Mouse (Mus musculus) liver, embryonic 14.5 days (tissue): ENCODE data around the gene Incenp. TPM values are rescaled to one million over a fixed set of nuclear protein-coding genes. Genes with fewer than 3 reads are reported as not detected.

Source experiments
- ATAC-seq: fragments of 200-750 bp; cut with Nextera tagmentation; 2 replicates; pipeline ENCODE4 v1.8.0; 2017; ENCODE audit warnings: moderate number of reproducible peaks, mild to moderate bottlenecking, moderate library complexity; ENCODE audit not compliant: insufficient read depth
- DNase-seq, 3 experiments: peaks; one replicate each; pipeline ENCODE4 v3.0.0-alpha.2; 2012 to 2013; ENCODE audit warnings: low read depth in 3 of 3, low spot score in 3 of 3
- H3K27ac ChIP-seq: fragments of 300-500 bp; sonication (generic); 2 replicates; pipeline ENCODE4 v1.5.1; 2014; ENCODE audit warnings: moderate library complexity, mild to moderate bottlenecking, control low read depth, inconsistent platforms
- H3K27me3 ChIP-seq: fragments of 300-500 bp; sonication (generic); 2 replicates; pipeline ENCODE4 v1.6.1; 2014; ENCODE audit warnings: mild to moderate bottlenecking, low read length, moderate library complexity; ENCODE audit not compliant: control insufficient read depth, insufficient read depth
- H3K36me3 ChIP-seq: fragments of 300-500 bp; sonication (generic); replicated peaks from 2 replicates; pipeline ENCODE4 v1.6.1; 2014; ENCODE audit warnings: low read depth; ENCODE audit not compliant: control insufficient read depth, insufficient read depth
- H3K4me1 ChIP-seq, 2 experiments: fragments of 200-500 bp in 1 of 2; fragments of 300-500 bp in 1 of 2; sonication (generic) in 1 of 2; replicated peaks; 2 replicates each; pipeline ENCODE4 v1.6.1; 2012 to 2014; ENCODE audit warnings: antibody characterized with exemption in 1 of 2, inconsistent platforms in 1 of 2, low read length in 1 of 2; ENCODE audit not compliant: control insufficient read depth in 2 of 2, insufficient read depth in 2 of 2
- H3K4me2 ChIP-seq: fragments of 300-500 bp; sonication (generic); 2 replicates; pipeline ENCODE4 v1.6.1; 2014; ENCODE audit warnings: low read depth, mild to moderate bottlenecking, control low read depth, moderate library complexity
- H3K4me3 ChIP-seq, 2 experiments: fragments of 200-500 bp in 1 of 2; fragments of 300-500 bp in 1 of 2; sonication (generic) in 1 of 2; 2 replicates each; pipeline ENCODE4 v1.5.1; 2012 to 2014; ENCODE audit warnings: low read depth in 2 of 2, low read length in 2 of 2, mild to moderate bottlenecking in 2 of 2, control low read depth in 1 of 2, inconsistent platforms in 1 of 2, moderate library complexity in 1 of 2; ENCODE audit not compliant: insufficient read depth in 1 of 2
- H3K9ac ChIP-seq: fragments of 300-500 bp; sonication (generic); replicated peaks from 2 replicates; pipeline ENCODE4 v1.6.1; 2014; ENCODE audit warnings: mild to moderate bottlenecking, control low read depth, moderate library complexity
- H3K9me3 ChIP-seq: fragments of 300-500 bp; sonication (generic); 2 replicates; pipeline ENCODE4 v1.6.1; 2016; ENCODE audit warnings: low read length, mixed read lengths; ENCODE audit not compliant: control insufficient read depth
- CTCF ChIP-seq: IDR thresholded peaks from 2 replicates; pipeline ENCODE4 v1.5.1; 2016; ENCODE audit warnings: antibody characterized with exemption, low read depth, control low read depth
- EP300 ChIP-seq: IDR thresholded peaks from 2 replicates; pipeline ENCODE4 v1.6.1; 2016; ENCODE audit warnings: antibody characterized with exemption, low read depth
- WGBS: fragments of 180-500 bp; shearing (Covaris S2); extraction: QIAGEN DNeasy Blood & Tissue Kit; methylation state at CpG from one replicate; pipeline ENCODE4 v1.1.7; 2014; ENCODE audit not compliant: insufficient replicate concordance; 5-methylcytosine and 5-hydroxymethylcytosine counted together
- polyA plus RNA-seq, 2 experiments: library from polyadenylated mRNA; depleted of rRNA in 1 of 2; stranded (reverse) in 1 of 2; unstranded in 1 of 2; fragments of >200 nt; fragmentation: Nextera tagmentation in 1 of 2; extraction: Ambion mirVana in 1 of 2; gene quantifications; 2 replicates each; pipeline versions ENCODE4 v1.2.1 to v1.2.3; 2012 to 2014

The Incenp gene
- polyA plus RNA-seq, 2 experiments = 69.7 to 72.0 TPM

DNA sequence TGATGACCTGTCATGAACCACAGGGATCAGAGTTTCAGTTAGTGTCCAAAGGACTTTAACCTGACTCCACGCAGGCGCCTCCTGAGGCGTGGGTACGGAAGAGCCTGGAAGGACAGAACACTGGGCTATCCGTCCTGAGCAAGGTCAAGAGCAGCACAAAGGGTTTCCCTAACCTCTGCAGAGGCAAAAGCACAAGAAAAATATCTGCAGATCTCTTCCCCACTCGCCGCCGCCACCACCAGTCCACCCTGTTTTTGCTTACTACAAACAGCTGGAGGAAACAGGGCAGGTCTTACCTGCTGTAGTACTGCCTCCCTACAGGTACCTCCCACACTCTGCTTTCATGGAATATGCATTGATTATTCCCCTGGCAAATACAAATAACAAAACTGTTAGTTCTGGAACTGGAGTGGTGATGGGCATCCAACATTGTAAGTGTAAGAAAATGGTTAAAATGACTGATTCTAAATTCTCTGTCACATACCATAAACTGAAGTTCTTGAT is 25.5 kb upstream of the Incenp start:
- Histone ChIP-seq H3K9ac (no peak overlapping the region), H3K27ac (no peak overlapping the region), H3K9me3 (no peaks in the 10 kb centered on the region), H3K27me3 (no peaks in the 10 kb centered on the region), H3K4me3 (no peak overlapping the region), H3K4me1 (peaks cover 12 to 31% of the 10 kb centered on the region in 2 experiments), H3K4me2 (no peak overlapping the region), H3K36me3 (no peaks in the 10 kb centered on the region)
- ATAC-seq = no peak
- TF ChIP-seq CTCF (no peak), EP300 (no peak)
- WGBS = 64% methylated on average over 8 of the region's 8 CpGs
- no peak for DNase-seq

DNA sequence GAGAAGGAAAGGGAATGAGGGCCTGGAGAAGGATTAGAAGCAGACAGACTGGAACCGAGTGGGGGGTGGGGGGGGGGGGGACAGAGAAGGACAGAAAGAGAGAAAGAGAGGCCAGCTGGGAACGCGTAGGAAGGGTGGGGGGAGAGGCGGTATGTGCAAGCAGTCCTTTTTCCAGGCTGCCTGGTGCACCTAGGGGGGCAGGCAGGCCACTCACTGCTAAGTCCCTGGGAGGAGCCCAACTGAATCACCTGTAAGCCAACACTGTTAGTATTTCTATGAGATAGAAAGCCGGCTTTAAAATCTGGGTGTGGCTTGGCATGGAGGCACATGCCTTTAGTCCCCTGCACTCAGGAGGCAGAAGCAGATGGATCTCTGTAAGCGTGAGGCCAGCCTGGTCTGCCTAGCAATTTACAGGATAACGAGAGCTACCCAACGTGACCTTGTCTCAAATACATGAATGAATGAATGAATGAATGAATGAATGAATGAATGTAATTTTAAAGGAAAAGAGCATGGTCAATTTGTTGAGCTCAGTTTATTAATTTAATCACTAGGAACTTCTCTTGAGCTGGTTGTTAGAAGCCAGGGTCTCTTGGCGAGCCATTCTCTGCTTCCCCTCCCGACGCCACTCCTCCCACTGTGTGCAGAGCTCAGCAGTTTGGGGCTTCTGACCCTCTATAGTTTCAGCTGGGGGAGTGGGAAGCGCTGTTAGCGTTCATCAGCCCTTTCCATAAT is 24.9 kb upstream of the Incenp start:
- DNase-seq = no peak
- Histone ChIP-seq H3K4me2 (no peak overlapping the region), H3K4me3 (no peak overlapping the region), H3K4me1 (peaks cover 12 to 33% of the 10 kb centered on the region in 2 experiments), H3K27me3 (no peaks in the 10 kb centered on the region), H3K27ac (no peak overlapping the region), H3K36me3 (no peaks in the 10 kb centered on the region), H3K9me3 (no peaks in the 10 kb centered on the region), H3K9ac (no peak overlapping the region)
- TF ChIP-seq EP300 = no peak
- no peak for TF ChIP-seq CTCF
- ATAC-seq = no peak
- WGBS = 55% methylated on average over 13 of the region's 13 CpGs

DNA sequence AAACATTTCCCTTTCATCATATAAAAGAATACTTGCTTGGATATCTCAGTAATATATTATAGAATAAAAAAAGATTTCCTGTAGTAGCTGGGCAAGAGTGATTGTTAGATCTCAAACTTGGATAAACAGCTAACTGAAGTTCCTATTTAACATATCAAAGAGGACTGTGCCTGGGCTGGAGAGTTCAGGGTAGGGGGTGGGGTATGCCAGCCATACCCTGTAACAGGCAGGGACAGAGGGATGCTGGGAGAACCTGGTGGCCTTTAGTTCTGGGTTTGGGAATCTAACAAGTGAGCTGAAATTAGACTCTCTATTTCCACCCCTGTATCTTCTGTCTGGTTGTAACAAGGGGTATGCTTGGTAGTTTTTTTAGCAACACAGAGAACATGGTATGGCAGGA is 23.7 kb upstream of the Incenp start:
- H3K36me3 ChIP-seq = no peaks in the 10 kb centered on the region
- no peak overlapping the region for H3K4me3 ChIP-seq
- ATAC-seq = no peak
- no peaks in the 10 kb centered on the region for H3K27me3 ChIP-seq
- no peak overlapping the region for H3K9ac ChIP-seq
- no peak overlapping the region for H3K27ac ChIP-seq
- no peaks in the 10 kb centered on the region for H3K9me3 ChIP-seq
- H3K4me1 ChIP-seq = peaks cover 12 to 38% of the 10 kb centered on the region in 2 experiments
- DNase-seq = no peak
- no peak overlapping the region for H3K4me2 ChIP-seq
- no peak for TF ChIP-seq CTCF
- TF ChIP-seq EP300 = no peak

DNA sequence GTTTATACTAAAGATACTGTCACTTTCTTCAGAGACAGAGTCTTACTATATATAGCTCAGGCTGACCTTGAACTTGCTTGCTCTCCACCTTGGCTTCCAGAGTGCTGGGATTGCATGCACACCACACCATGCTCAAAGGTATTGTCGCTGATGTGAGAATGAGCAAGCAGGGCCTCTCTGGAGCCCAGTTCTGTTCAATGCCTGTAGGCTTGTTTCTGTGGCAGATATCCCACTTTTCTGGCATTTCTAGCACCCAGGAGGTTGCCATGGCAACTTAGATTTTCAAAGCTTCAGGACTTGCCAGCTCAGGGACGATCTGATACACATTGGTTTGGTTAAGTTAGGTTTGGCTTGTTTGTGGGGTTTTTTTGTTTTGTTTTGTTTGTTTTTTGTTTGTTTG is 22.9 kb upstream of the Incenp start:
- TF ChIP-seq EP300 = no peak
- no peak for TF ChIP-seq CTCF
- ATAC-seq (no peak), DNase-seq (no peak)
- Histone ChIP-seq H3K4me1 (peaks cover 12 to 40% of the 10 kb centered on the region in 2 experiments), H3K27me3 (no peaks in the 10 kb centered on the region), H3K4me2 (no peak overlapping the region), H3K27ac (no peak overlapping the region), H3K36me3 (no peaks in the 10 kb centered on the region), H3K4me3 (no peak overlapping the region), H3K9ac (no peak overlapping the region), H3K9me3 (no peaks in the 10 kb centered on the region)
- 56% methylated on average over 2 of the region's 2 CpGs for WGBS

DNA sequence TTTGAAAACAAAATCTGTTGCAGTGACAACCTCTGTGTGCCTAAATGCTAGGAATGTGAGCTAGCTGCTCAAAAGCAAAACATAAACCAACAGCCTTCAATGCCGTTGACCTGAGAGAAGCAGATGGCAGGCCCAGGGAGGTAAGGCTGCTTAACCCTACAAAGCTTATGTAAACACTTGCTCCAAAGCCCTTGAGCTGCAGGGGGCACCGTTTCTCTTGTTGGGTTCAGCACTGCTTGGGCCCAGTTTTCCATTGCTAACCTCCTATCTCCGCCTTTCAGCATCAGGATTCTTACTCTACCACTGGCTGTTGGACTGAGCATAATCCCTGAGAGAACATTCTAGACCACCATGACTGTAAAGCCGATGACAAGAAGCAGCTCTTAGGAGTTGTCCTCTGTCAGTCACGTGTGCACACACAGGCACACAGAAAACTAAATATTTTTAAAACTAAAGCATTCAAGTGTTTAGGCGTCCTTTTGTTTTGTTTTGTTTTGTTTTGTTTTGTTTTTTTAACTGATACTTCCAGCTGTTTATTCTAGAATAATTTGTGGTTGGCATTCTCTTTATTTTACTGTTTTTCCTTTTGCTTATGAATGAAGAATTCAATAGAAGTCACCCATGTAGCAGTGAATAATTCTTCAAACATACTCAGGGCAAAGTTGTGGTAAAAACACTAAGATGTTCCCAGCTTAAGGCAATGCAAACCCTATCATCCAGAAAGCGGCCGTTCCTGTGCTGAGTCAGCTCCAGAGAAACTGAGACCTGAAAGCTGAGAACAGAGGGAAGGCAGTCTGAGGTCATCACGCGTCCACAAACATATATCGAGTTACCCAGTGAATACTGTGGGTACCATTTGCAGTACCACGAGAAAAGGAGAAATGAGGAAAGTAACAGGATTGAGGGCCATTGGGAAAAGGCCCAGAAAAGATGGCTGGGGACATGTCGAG is 21.8 kb upstream of the Incenp start:
- no peaks in the 10 kb centered on the region for H3K27me3 ChIP-seq
- H3K4me3 ChIP-seq = no peak overlapping the region
- H3K36me3 ChIP-seq = no peaks in the 10 kb centered on the region
- H3K9ac ChIP-seq = no peak overlapping the region
- no peaks in the 10 kb centered on the region for H3K9me3 ChIP-seq
- DNase-seq = no peak
- H3K27ac ChIP-seq = no peak overlapping the region
- no peak for ATAC-seq
- 53% methylated on average over 13 of the region's 13 CpGs for WGBS
- peaks cover 12 to 40% of the 10 kb centered on the region in 2 experiments for H3K4me1 ChIP-seq
- TF ChIP-seq EP300 (no peak), CTCF (peak; percentile 70)
- no peak overlapping the region for H3K4me2 ChIP-seq
